In the genomic region with DNA sequence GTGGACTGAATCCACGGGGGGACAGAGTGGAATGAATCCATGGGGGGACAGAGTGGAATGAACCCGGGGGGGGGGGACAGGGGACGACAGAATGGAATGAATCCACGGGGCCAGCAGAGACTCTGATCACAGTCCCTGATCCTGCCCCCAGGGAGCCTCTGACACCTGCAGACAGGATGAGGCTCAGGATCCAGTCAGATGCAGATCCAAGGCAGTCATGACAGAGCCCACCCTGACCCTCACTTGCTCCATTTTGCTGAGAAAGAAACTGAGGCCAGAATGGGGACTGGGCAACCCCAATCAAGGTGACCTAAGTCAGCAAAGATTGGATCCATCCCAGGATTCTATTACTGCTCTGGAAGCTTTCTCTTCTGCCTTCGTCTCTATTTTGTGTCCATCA, we compare ENCODE assay signal across 15 mouse cellular contexts. TPM values are rescaled to one million over a fixed set of nuclear protein-coding genes. Genes with fewer than 3 reads are reported as not detected.
DNase-seq lines count a peak whose midpoint lies in the region; ATAC-seq and TF ChIP-seq lines count a peak whose summit lies in the region.
"Had no signal": no experiment of that assay in that cellular context is flagged by ENCODE, and none has a peak within 500 bp of the region (broad histone marks: within the 10 kb centered on the region; RNA-seq: fewer than 3 reads in every experiment).

No protein-coding gene starts in this region.

- no peaks in the 10 kb centered on the region for H3K36me3 ChIP-seq in heart, postnatal 0 days (replicated peaks; ENCODE audit: control insufficient read depth, insufficient read depth, low read length)
- H3K36me3 ChIP-seq in liver, embryonic 16.5 days (ENCODE audit: control insufficient read depth, insufficient read depth) = no peaks in the 10 kb centered on the region
- no peaks in the 10 kb centered on the region for H3K36me3 ChIP-seq in liver, embryonic 12.5 days
- H3K36me3 ChIP-seq in embryonic facial prominence, embryonic 11.5 days (replicated peaks; ENCODE audit: control insufficient read depth, insufficient read depth, low read depth, low read length) = no peaks in the 10 kb centered on the region
- no peaks in the 10 kb centered on the region for H3K36me3 ChIP-seq in forebrain, embryonic 14.5 days (ENCODE audit: control insufficient read depth, insufficient read depth, low read length)

- no peak overlapping the region for H3K4me2 ChIP-seq in heart, postnatal 0 days (ENCODE audit: low read depth, low read length)
- no peak overlapping the region for H3K4me2 ChIP-seq in liver, embryonic 16.5 days (ENCODE audit: low read depth, low read length)
- no peak overlapping the region for H3K4me2 ChIP-seq in liver, embryonic 12.5 days
- no peak overlapping the region for H3K4me2 ChIP-seq in embryonic facial prominence, embryonic 11.5 days (ENCODE audit: low read depth, low read length)
- H3K4me2 ChIP-seq in forebrain, embryonic 14.5 days (ENCODE audit: low read length) = no peak overlapping the region
- H3K4me2 ChIP-seq: forebrain, embryonic 13.5 days had no signal

- intact Hi-C loops in heart, postnatal 36 days (cut with DNase I) = no loop called here

- H3K4me3 ChIP-seq in heart, postnatal 0 days (ENCODE audit: low read depth, low read length) = no peak overlapping the region
- H3K4me3 ChIP-seq in liver, embryonic 16.5 days (ENCODE audit: low read depth, low read length) = no peak overlapping the region
- no peak overlapping the region for H3K4me3 ChIP-seq in liver, embryonic 12.5 days
- no peak overlapping the region for H3K4me3 ChIP-seq in embryonic facial prominence, embryonic 11.5 days (ENCODE audit: low read depth, low read length)
- H3K4me3 ChIP-seq in forebrain, embryonic 14.5 days (ENCODE audit: low read depth, low read length) = no peak overlapping the region
- H3K4me3 ChIP-seq: forebrain, embryonic 13.5 days had no signal

- 0 out of 2 replicates have a peak overlapping the region, but pooled peaks have one; percentile 22 for H3K27ac ChIP-seq in heart, postnatal 0 days (ENCODE audit: low read depth)
- H3K27ac ChIP-seq in liver, embryonic 16.5 days (ENCODE audit: low read length) = no peak overlapping the region
- no peak overlapping the region for H3K27ac ChIP-seq in liver, embryonic 12.5 days
- H3K27ac ChIP-seq in embryonic facial prominence, embryonic 11.5 days (replicated peaks; ENCODE audit: low read depth, low read length) = no peak overlapping the region
- no peak overlapping the region for H3K27ac ChIP-seq in forebrain, embryonic 14.5 days (ENCODE audit: low read depth, low read length)
- H3K27ac ChIP-seq: forebrain, embryonic 13.5 days; hindbrain, postnatal 0 days; liver, embryonic 14.5 days had no signal

- no peaks in the 10 kb centered on the region for H3K9me3 ChIP-seq in heart, postnatal 0 days (replicated peaks; ENCODE audit: control insufficient read depth, low read length)
- no peaks in the 10 kb centered on the region for H3K9me3 ChIP-seq in liver, embryonic 16.5 days (replicated peaks; ENCODE audit: control insufficient read depth, low read length)
- no peaks in the 10 kb centered on the region for H3K9me3 ChIP-seq in liver, embryonic 12.5 days (replicated peaks)
- no peaks in the 10 kb centered on the region for H3K9me3 ChIP-seq in embryonic facial prominence, embryonic 11.5 days (replicated peaks; ENCODE audit: control insufficient read depth, low read length)
- no peaks in the 10 kb centered on the region for H3K9me3 ChIP-seq in forebrain, embryonic 14.5 days (replicated peaks; ENCODE audit: control insufficient read depth, low read length)
- H3K9me3 ChIP-seq: forebrain, embryonic 13.5 days had no signal

- peaks cover 10% of the 10 kb centered on the region; the same call in 1 of the 2 replicates for H3K4me1 ChIP-seq in heart, postnatal 0 days (ENCODE audit: control insufficient read depth, insufficient read depth)
- peaks cover 4% of the 10 kb centered on the region for H3K4me1 ChIP-seq in liver, embryonic 16.5 days (ENCODE audit: control insufficient read depth, low read depth, low read length)
- peaks cover 27% of the 10 kb centered on the region for H3K4me1 ChIP-seq in liver, embryonic 12.5 days
- H3K4me1 ChIP-seq in embryonic facial prominence, embryonic 11.5 days (ENCODE audit: control insufficient read depth, insufficient read depth, low read length) = no peaks in the 10 kb centered on the region
- H3K4me1 ChIP-seq in forebrain, embryonic 14.5 days (ENCODE audit: control insufficient read depth, insufficient read depth, low read length) = no peaks in the 10 kb centered on the region
- H3K4me1 ChIP-seq: forebrain, embryonic 13.5 days had no signal

- no peaks in the 10 kb centered on the region for H3K27me3 ChIP-seq in heart, postnatal 0 days (ENCODE audit: control insufficient read depth, insufficient read depth, low read length)
- peaks cover 5% of the 10 kb centered on the region for H3K27me3 ChIP-seq in liver, embryonic 16.5 days (ENCODE audit: control insufficient read depth, insufficient read depth, low read depth, low read length)
- H3K27me3 ChIP-seq in liver, embryonic 12.5 days (replicated peaks) = peaks cover 64% of the 10 kb centered on the region
- no peaks in the 10 kb centered on the region for H3K27me3 ChIP-seq in embryonic facial prominence, embryonic 11.5 days (ENCODE audit: control insufficient read depth, insufficient read depth, low read length)
- no peaks in the 10 kb centered on the region for H3K27me3 ChIP-seq in forebrain, embryonic 14.5 days (replicated peaks; ENCODE audit: control insufficient read depth, insufficient read depth, low read length)
- H3K27me3 ChIP-seq: CH12.LX had no signal

- peak; percentile 34; the same call in 1 of the 2 replicates for ATAC-seq in heart, postnatal 0 days (ENCODE audit: insufficient read depth, low read depth)
- ATAC-seq in liver, embryonic 16.5 days (ENCODE audit: low read depth) = no peak
- ATAC-seq in liver, embryonic 12.5 days = no peak
- ATAC-seq in embryonic facial prominence, embryonic 11.5 days (replicated peaks; ENCODE audit: insufficient number of reproducible peaks, low FRiP score, low TSS enrichment, low read depth) = no peak
- ATAC-seq in forebrain, embryonic 14.5 days = no peak
- ATAC-seq: forebrain, embryonic 13.5 days; hindbrain, postnatal 0 days had no signal

- DNase-seq in embryo, embryonic 11 days = peak; percentile 16
- DNase-seq in embryo, embryonic 9.5 days (ENCODE audit: extremely low spot score) = no peak
- no peak for DNase-seq in heart, postnatal 0 days (ENCODE audit: low spot score)
- DNase-seq in heart, postnatal 36 days = no peak
- peak; percentile 12 for DNase-seq in embryonic facial prominence, embryonic 11.5 days (ENCODE audit: low spot score)
- no peak for DNase-seq in forebrain, embryonic 14.5 days (ENCODE audit: low spot score)
- DNase-seq: cerebellum, adult 11-12 months; left cerebral cortex, postnatal 4 days; thymus, adult 18-20 months had no signal

- no peak for TF ChIP-seq EP300 in heart, postnatal 0 days (IDR thresholded peaks at IDR 0.05; ENCODE audit: low read depth)

- 12% methylated on average over 4 of the region's 5 CpGs for WGBS in heart, postnatal 0 days
- 14% methylated on average over 5 of the region's 5 CpGs for WGBS in liver, embryonic 16.5 days (ENCODE audit: insufficient replicate concordance)
- 7% methylated on average over 5 of the region's 5 CpGs for WGBS in liver, embryonic 12.5 days (ENCODE audit: insufficient replicate concordance)
- 7% methylated on average over 4 of the region's 5 CpGs for WGBS in embryonic facial prominence, embryonic 11.5 days
- WGBS in forebrain, embryonic 14.5 days = 13% methylated on average over 2 of the region's 5 CpGs

- H3K9ac ChIP-seq in heart, postnatal 0 days (replicated peaks; ENCODE audit: low read depth, low read length) = no peak overlapping the region
- 0 out of 2 replicates have a peak overlapping the region, but pooled peaks have one; percentile 4 for H3K9ac ChIP-seq in liver, embryonic 16.5 days (ENCODE audit: low read depth, low read length)
- H3K9ac ChIP-seq in liver, embryonic 12.5 days = no peak overlapping the region
- no peak overlapping the region for H3K9ac ChIP-seq in embryonic facial prominence, embryonic 11.5 days (replicated peaks; ENCODE audit: low read length)
- H3K9ac ChIP-seq in forebrain, embryonic 14.5 days (ENCODE audit: low read length) = no peak overlapping the region
- H3K9ac ChIP-seq: forebrain, embryonic 13.5 days; liver, embryonic 14.5 days had no signal

- no peak for TF ChIP-seq CTCF in heart, postnatal 0 days (IDR thresholded peaks at IDR 0.05; ENCODE audit: low read depth)

RNA-seq across cellular contexts. Expression of a gene that starts 12.7 kb away (rescaled TPM):
- total RNA-seq in heart, postnatal 0 days (2014; rRNA removed; ENCODE audit: low replicate concordance) = 148 and 152 TPM in 2 replicates
- 50.8 and 53.3 TPM in 2 replicates for polyA plus RNA-seq in heart, postnatal 0 days (2015; fragmentation: Nextera tagmentation; extraction: Ambion mirVana)
- total RNA-seq in heart, postnatal 36 days (2021) = 10 to 100 TPM; 47.5 to 56.2 TPM
- polyA plus RNA-seq in liver, embryonic 16.5 days (2015; fragmentation: Nextera tagmentation; extraction: Ambion mirVana) = 36.0 and 39.0 TPM in 2 replicates
- 44.6 and 45.7 TPM in 2 replicates for polyA plus RNA-seq in liver, embryonic 12.5 days (2016; fragmentation: Nextera tagmentation; extraction: Ambion mirVana)
- 133 and 138 TPM in 2 replicates for polyA plus RNA-seq in embryonic facial prominence, embryonic 11.5 days (2014; fragmentation: Nextera tagmentation; extraction: Ambion mirVana)
- 126 and 134 TPM in 2 replicates for polyA plus RNA-seq in forebrain, embryonic 14.5 days (2014; fragmentation: Nextera tagmentation; extraction: Ambion mirVana)

RNA-seq across cellular contexts. Expression of a gene that starts 13.4 kb away (rescaled TPM):
- total RNA-seq in heart, postnatal 0 days (2014; rRNA removed; ENCODE audit: low replicate concordance) = 105 and 114 TPM in 2 replicates
- 23.1 and 24.0 TPM in 2 replicates for polyA plus RNA-seq in heart, postnatal 0 days (2015; fragmentation: Nextera tagmentation; extraction: Ambion mirVana)
- 100 to 1,000 TPM in 1 of 2 experiments, 10 to 100 TPM in 1; 49.6 to 105 TPM for total RNA-seq in heart, postnatal 36 days (2021)
- 22.7 and 25.9 TPM in 2 replicates for polyA plus RNA-seq in liver, embryonic 16.5 days (2015; fragmentation: Nextera tagmentation; extraction: Ambion mirVana)
- 28.6 and 28.7 TPM in 2 replicates for polyA plus RNA-seq in liver, embryonic 12.5 days (2016; fragmentation: Nextera tagmentation; extraction: Ambion mirVana)
- polyA plus RNA-seq in embryonic facial prominence, embryonic 11.5 days (2014; fragmentation: Nextera tagmentation; extraction: Ambion mirVana) = 25.4 and 27.5 TPM in 2 replicates
- 58.4 and 66.0 TPM in 2 replicates for polyA plus RNA-seq in forebrain, embryonic 14.5 days (2014; fragmentation: Nextera tagmentation; extraction: Ambion mirVana)

Comparison
In these comparisons a context has a peak if more than half of its experiments do, and no peak if none do; other contexts are left out.
1. DNase-seq: peak in embryo, embryonic 11 days (single experiment) and embryonic facial prominence, embryonic 11.5 days (single experiment); none in embryo, embryonic 9.5 days (single experiment), heart, postnatal 0 days (single experiment), heart, postnatal 36 days (0 of 2) and forebrain, embryonic 14.5 days (single experiment).